Mouse (Mus musculus) thymus, postnatal 0 days (tissue): ENCODE data around the gene Plp2. TPM values are rescaled to one million over a fixed set of nuclear protein-coding genes. Genes with fewer than 3 reads are reported as not detected.

Experiments used
- DNase-seq: peaks from one replicate; pipeline ENCODE4 v3.0.0-alpha.2; 2015; ENCODE audit warnings: low spot score
- polyA plus RNA-seq: library from polyadenylated mRNA; unstranded; fragments of >200 nt; fragmentation: Nextera tagmentation; extraction: Ambion mirVana; gene quantifications from 2 replicates; pipeline ENCODE4 v1.2.1, GENCODE M21; 2015

The Plp2 gene
- polyA plus RNA-seq, 1 experiment from 2014 or later: 84.1 TPM

GRCm38 (mm10) chrX:7662936-7663335 is 8.3 kb downstream of the Plp2 start:
- no peak for DNase-seq

GRCm38 (mm10) chrX:7661086-7661485 is 10.1 kb downstream of the Plp2 start:
- no peak for DNase-seq

- DNase-seq: no peak
Measured at GRCm38 (mm10) chrX:7658785-7659589, 12.2 kb downstream of the Plp2 start.

- DNase-seq: no peak
Measured at GRCm38 (mm10) chrX:7658031-7658784, 13.0 kb downstream of the Plp2 start.

GRCm38 (mm10) chrX:7657221-7657639 is 14.0 kb downstream of the Plp2 start, which contains the start of gene Prickle3:
Gene Prickle3 (plus strand): TSS chrX:7657260.
- DNase-seq: peak; percentile 43

- DNase-seq: peak; percentile 90
Measured at GRCm38 (mm10) chrX:7648671-7649304, 22.4 kb downstream of the Plp2 start.

- DNase-seq: peak; percentile 80
Measured at GRCm38 (mm10) chrX:7645349-7645748, 25.8 kb downstream of the Plp2 start.

- DNase-seq: no peak
Measured at GRCm38 (mm10) chrX:7640785-7641184, 30.4 kb downstream of the Plp2 start.

GRCm38 (mm10) chrX:7639536-7640325 is 31.5 kb downstream of the Plp2 start:
- no peak for DNase-seq

GRCm38 (mm10) chrX:7638401-7639091 is 32.6 kb downstream of the Plp2 start, which contains the start of gene Syp:
Gene Syp (plus strand): TSS chrX:7638471.
- peak; percentile 83 for DNase-seq

GRCm38 (mm10) chrX:7635101-7635500 is 36.1 kb downstream of the Plp2 start:
- no peak for DNase-seq

GRCm38 (mm10) chrX:7632560-7632959 is 38.6 kb downstream of the Plp2 start:
- no peak for DNase-seq

Other genes starting within 250 kb of the Plp2 start
- gene Foxp3, start 97.7 kb downstream of the Plp2 start, polyA plus RNA-seq: 0.10 and 0.44 TPM in 2 replicates
- gene Ppp1r3f, start 97.1 kb downstream of the Plp2 start, polyA plus RNA-seq: 0.73 TPM in 2 replicates
- 33.1 and 36.0 TPM in 2 replicates for gene Ccdc22, start 65.9 kb downstream of the Plp2 start, polyA plus RNA-seq
- gene Cacna1f, start 64.3 kb downstream of the Plp2 start, polyA plus RNA-seq: 0.04 and 0.07 TPM in 2 replicates
- 0.40 and 0.55 TPM in 2 replicates for gene Syp, start 32.9 kb downstream of the Plp2 start, polyA plus RNA-seq
- 5.3 and 6.2 TPM in 2 replicates for gene Prickle3, start 14.1 kb downstream of the Plp2 start, polyA plus RNA-seq
- gene Magix, start 9.9 kb upstream of the Plp2 start, polyA plus RNA-seq: 0.49 and 0.55 TPM in 2 replicates
- gene Gpkow, start 25.7 kb upstream of the Plp2 start, polyA plus RNA-seq: 28.8 and 28.9 TPM in 2 replicates
- gene Wdr45, start 42.9 kb upstream of the Plp2 start, polyA plus RNA-seq: 42.2 and 45.5 TPM in 2 replicates
- 0.46 and 1.0 TPM in 2 replicates for gene Gm45208, start 50.9 kb upstream of the Plp2 start, polyA plus RNA-seq
- 14.7 and 20.6 TPM in 2 replicates for gene Praf2, start 57.0 kb upstream of the Plp2 start, polyA plus RNA-seq
- 6.7 and 8.2 TPM in 2 replicates for gene Ccdc120, start 79.5 kb upstream of the Plp2 start, polyA plus RNA-seq
- gene Tfe3, start 91.2 kb upstream of the Plp2 start, polyA plus RNA-seq: 11.4 TPM in 2 replicates
- 40.2 and 48.1 TPM in 2 replicates for gene Gripap1, start 118.4 kb upstream of the Plp2 start, polyA plus RNA-seq
- gene Kcnd1, start 150.9 kb upstream of the Plp2 start, polyA plus RNA-seq: 0.12 and 0.18 TPM in 2 replicates
- 55.0 and 55.6 TPM in 2 replicates for gene Otud5, start 170.0 kb upstream of the Plp2 start, polyA plus RNA-seq
- gene Pim2, start 206.9 kb upstream of the Plp2 start, polyA plus RNA-seq: 14.0 and 14.5 TPM in 2 replicates
- gene Slc35a2, start 212.6 kb upstream of the Plp2 start, polyA plus RNA-seq: 24.5 and 28.3 TPM in 2 replicates
- 142 and 154 TPM in 2 replicates for gene Pqbp1, start 227.9 kb upstream of the Plp2 start, polyA plus RNA-seq
- gene Timm17b, start 228.0 kb upstream of the Plp2 start, polyA plus RNA-seq: 118 and 135 TPM in 2 replicates
- gene Gm10491, start 236.4 kb upstream of the Plp2 start, polyA plus RNA-seq: not detected in 2 replicates
- not detected in 2 replicates for gene Gm10490, start 238.2 kb upstream of the Plp2 start, polyA plus RNA-seq
- 0.18 and 0.21 TPM in 2 replicates for gene Pcsk1n, start 248.4 kb upstream of the Plp2 start, polyA plus RNA-seq